Mouse (Mus musculus) kidney, postnatal 14 days (tissue): ENCODE measurements around the gene Donson.

Source experiments
- DNase-seq: peaks from one replicate; pipeline ENCODE4 v3.0.0; 2022; ENCODE audit warnings: mixed read lengths

The Donson gene

GRCm38 (mm10) chr16:91639636-91640035 is 48.9 kb downstream of the Donson start:
- DNase-seq, result no peak

GRCm38 (mm10) chr16:91639161-91639560 is 49.4 kb downstream of the Donson start:
- DNase-seq, result no peak

GRCm38 (mm10) chr16:91633641-91634040 is 54.9 kb downstream of the Donson start:
- DNase-seq, result no peak

GRCm38 (mm10) chr16:91632940-91633339 is 55.6 kb downstream of the Donson start:
- DNase-seq, result no peak

GRCm38 (mm10) chr16:91632439-91632838 is 56.1 kb downstream of the Donson start:
- no peak for DNase-seq

- DNase-seq, result no peak
Observed at GRCm38 (mm10) chr16:91630584-91630983, 58.0 kb downstream of the Donson start.

- DNase-seq, result no peak
Observed at GRCm38 (mm10) chr16:91629749-91630148, 58.8 kb downstream of the Donson start.

- no peak for DNase-seq
Observed at GRCm38 (mm10) chr16:91628673-91629072, 59.9 kb downstream of the Donson start.

GRCm38 (mm10) chr16:91627831-91628230 is 60.7 kb downstream of the Donson start:
- no peak for DNase-seq
